ENCODE assay signal across 8 mouse cellular contexts in genomic region chr9:101250981-101251643, GRCm38 (mm10). TPM values are rescaled to one million over a fixed set of nuclear protein-coding genes. Genes with fewer than 3 reads are reported as not detected.
DNase-seq lines count a peak whose midpoint lies in the region; ATAC-seq lines count a peak whose summit lies in the region.

No protein-coding gene starts in this region.

- H3K9me3 ChIP-seq in embryonic facial prominence, embryonic 14.5 days (ENCODE audit: control insufficient read depth, low read length), result no peaks in the 10 kb centered on the region
- H3K9me3 ChIP-seq in heart, embryonic 11.5 days (replicated peaks; ENCODE audit: control insufficient read depth, low read length), result no peaks in the 10 kb centered on the region

- H3K27ac ChIP-seq in embryonic facial prominence, embryonic 14.5 days (replicated peaks; ENCODE audit: low read depth, low read length), result peak overlapping the region; percentile 98
- peak overlapping the region; percentile 98 for H3K27ac ChIP-seq in heart, embryonic 11.5 days (ENCODE audit: low read depth, low read length)

- peak; percentile 96 for ATAC-seq in embryonic facial prominence, embryonic 14.5 days (ENCODE audit: low read depth)
- peak; percentile 97 for ATAC-seq in heart, embryonic 11.5 days (replicated peaks; ENCODE audit: insufficient number of reproducible peaks, low FRiP score, low TSS enrichment)

- H3K36me3 ChIP-seq in embryonic facial prominence, embryonic 14.5 days (ENCODE audit: control insufficient read depth, insufficient read depth, low read length), result no peaks in the 10 kb centered on the region
- H3K36me3 ChIP-seq in heart, embryonic 11.5 days (ENCODE audit: control insufficient read depth, insufficient read depth, low read length), result no peaks in the 10 kb centered on the region

- no peaks in the 10 kb centered on the region for H3K27me3 ChIP-seq in embryonic facial prominence, embryonic 14.5 days (replicated peaks; ENCODE audit: control insufficient read depth, insufficient read depth, low read length)
- H3K27me3 ChIP-seq in heart, embryonic 11.5 days (ENCODE audit: control insufficient read depth, insufficient read depth, low read length), result no peaks in the 10 kb centered on the region

- H3K9ac ChIP-seq in embryonic facial prominence, embryonic 14.5 days (ENCODE audit: low read depth, low read length), result peak overlapping the region; percentile 90
- peak overlapping the region; percentile 92 for H3K9ac ChIP-seq in heart, embryonic 11.5 days (ENCODE audit: low read depth, low read length)

- H3K4me3 ChIP-seq in embryonic facial prominence, embryonic 14.5 days (ENCODE audit: low read depth, low read length), result peak overlapping the region; percentile 86
- peak overlapping the region; percentile 82 for H3K4me3 ChIP-seq in heart, embryonic 11.5 days (ENCODE audit: low read depth, low read length)

- DNase-seq in kidney, adult 8-10 months, result peak; percentile 67 to 80
- no peak for DNase-seq in kidney, adult 18-20 months
- peak; percentile 91 for DNase-seq in adrenal gland, adult 2 months
- peak; percentile 86 for DNase-seq in embryonic facial prominence, embryonic 14.5 days (ENCODE audit: low spot score)
- peak; percentile 86 to 92 for DNase-seq in kidney, postnatal 4 days
- DNase-seq in lung, postnatal 36 days, result peak; percentile 82
- DNase-seq in right cerebral cortex, postnatal 25 days, result peak; percentile 56

- H3K4me2 ChIP-seq in embryonic facial prominence, embryonic 14.5 days (ENCODE audit: low read depth, low read length), result peak overlapping the region; percentile 69
- peak overlapping the region; percentile 74 for H3K4me2 ChIP-seq in heart, embryonic 11.5 days

- WGBS in embryonic facial prominence, embryonic 14.5 days, result 0% methylated on average over 35 of the region's 61 CpGs
- WGBS in heart, embryonic 11.5 days (ENCODE audit: insufficient replicate concordance), result under 1% methylated on average over 54 of the region's 61 CpGs

- peaks cover 17% of the 10 kb centered on the region for H3K4me1 ChIP-seq in embryonic facial prominence, embryonic 14.5 days (ENCODE audit: control insufficient read depth, insufficient read depth, low read length)
- peaks cover 9% of the 10 kb centered on the region for H3K4me1 ChIP-seq in heart, embryonic 11.5 days (ENCODE audit: control insufficient read depth, insufficient read depth, low read length)

RNA-seq across cellular contexts. Expression of gene Ppp2r3a, which starts 0.5 kb away (rescaled TPM):
- 10 to 100 TPM; 21.5 to 22.2 TPM for total RNA-seq in adrenal gland, adult 2 months (2021)
- polyA plus RNA-seq in adrenal gland, adult 2 months (2012; rRNA removed), result 1.1 and 1.7 TPM in 2 replicates
- polyA plus RNA-seq in embryonic facial prominence, embryonic 14.5 days (2014; fragmentation: Nextera tagmentation; extraction: Ambion mirVana), result 25.3 and 29.8 TPM in 2 replicates
- 71.3 and 82.3 TPM in 2 replicates for polyA plus RNA-seq in heart, embryonic 11.5 days (2014; fragmentation: Nextera tagmentation; extraction: Ambion mirVana)
